Comparison of ENCODE assay signal across 8 mouse cellular contexts in the genomic region with DNA sequence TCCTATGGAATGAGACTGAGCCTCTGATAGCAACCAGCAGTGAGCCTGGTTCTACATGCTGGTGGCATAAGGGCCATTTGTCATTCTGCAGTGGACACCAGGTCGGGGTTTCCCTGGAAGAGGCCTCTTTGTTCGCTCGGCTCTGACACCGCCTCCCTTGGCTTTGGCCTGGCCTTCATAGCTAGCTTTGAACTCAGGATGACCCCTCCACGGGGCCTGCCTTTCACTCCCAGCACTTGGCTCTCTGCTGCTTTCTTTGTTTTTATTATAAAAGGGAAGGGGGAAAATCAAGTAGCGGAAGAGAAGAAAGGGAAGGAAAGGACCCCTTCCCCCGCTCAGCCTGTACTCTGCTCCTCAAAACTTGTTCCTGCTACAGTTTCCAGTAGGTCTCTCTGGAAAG. TPM values are rescaled to one million over a fixed set of nuclear protein-coding genes. Genes with fewer than 3 reads are reported as not detected.
DNase-seq lines count a peak whose midpoint lies in the region; ATAC-seq and TF ChIP-seq lines count a peak whose summit lies in the region.

No protein-coding gene starts in this region.

- H3K9me3 ChIP-seq in hindbrain, embryonic 14.5 days (ENCODE audit: control insufficient read depth, low read length) = no peaks in the 10 kb centered on the region
- H3K9me3 ChIP-seq in lung, embryonic 14.5 days (ENCODE audit: low read depth, low read length) = no peaks in the 10 kb centered on the region

- no peaks in the 10 kb centered on the region; the same call in 1 of the 2 replicates for H3K27me3 ChIP-seq in hindbrain, embryonic 14.5 days (ENCODE audit: control insufficient read depth, insufficient read depth, low read length)
- H3K27me3 ChIP-seq in lung, embryonic 14.5 days (ENCODE audit: insufficient read depth, low read length) = no peaks in the 10 kb centered on the region

- intact Hi-C loops in heart, postnatal 36 days (cut with DNase I) = no loop called here

- DNase-seq in heart, adult 11 months = peak; percentile 97
- no peak for DNase-seq in heart, postnatal 36 days
- peak; percentile 84 for DNase-seq in embryo, embryonic 10.5 days (ENCODE audit: low spot score)
- DNase-seq in hindbrain, embryonic 14.5 days (ENCODE audit: low spot score) = peak; percentile 59
- peak; percentile 89 for DNase-seq in lung, embryonic 14.5 days
- no peak for DNase-seq in cerebellum, adult 8-10 months
- no peak for DNase-seq in cerebellum, postnatal 14 days
- no peak for DNase-seq in frontal cortex, postnatal 36 days (ENCODE audit: low spot score in 2 of 2)

- no peak overlapping the region for H3K9ac ChIP-seq in hindbrain, embryonic 14.5 days
- no peak overlapping the region for H3K9ac ChIP-seq in lung, embryonic 14.5 days

- no peak for TF ChIP-seq CTCF in lung, embryonic 14.5 days (IDR thresholded peaks at IDR 0.05; ENCODE audit: low read depth)

- no peak overlapping the region; the same call in 1 of the 2 replicates for H3K4me2 ChIP-seq in hindbrain, embryonic 14.5 days (replicated peaks)
- H3K4me2 ChIP-seq in lung, embryonic 14.5 days = peak overlapping the region; percentile 70

- no peaks in the 10 kb centered on the region for H3K36me3 ChIP-seq in hindbrain, embryonic 14.5 days (replicated peaks; ENCODE audit: control insufficient read depth, insufficient read depth)
- peaks cover 18% of the 10 kb centered on the region; the same call in 1 of the 2 replicates for H3K36me3 ChIP-seq in lung, embryonic 14.5 days (ENCODE audit: insufficient read depth)

- WGBS in hindbrain, embryonic 14.5 days = 11% methylated on average over 7 of the region's 7 CpGs
- 4% methylated on average over 7 of the region's 7 CpGs for WGBS in lung, embryonic 14.5 days

- no peak overlapping the region for H3K27ac ChIP-seq in hindbrain, embryonic 14.5 days
- peak overlapping the region; percentile 89 for H3K27ac ChIP-seq in lung, embryonic 14.5 days (ENCODE audit: low read depth)

- ATAC-seq in hindbrain, embryonic 14.5 days (ENCODE audit: low FRiP score) = peak; percentile 63; the same call in 1 of the 2 replicates
- ATAC-seq in lung, embryonic 14.5 days (ENCODE audit: insufficient read depth) = peak; percentile 74

- H3K4me1 ChIP-seq in hindbrain, embryonic 14.5 days (replicated peaks; ENCODE audit: control insufficient read depth, insufficient read depth, low read length) = peaks cover 15% of the 10 kb centered on the region; the same call in 1 of the 2 replicates
- peaks cover 26% of the 10 kb centered on the region for H3K4me1 ChIP-seq in lung, embryonic 14.5 days (ENCODE audit: insufficient read depth)

- H3K4me3 ChIP-seq in hindbrain, embryonic 14.5 days (replicated peaks; ENCODE audit: low read length) = no peak overlapping the region
- peak overlapping the region; percentile 8; the same call in 1 of the 2 replicates for H3K4me3 ChIP-seq in lung, embryonic 14.5 days (ENCODE audit: low read depth, low read length)

RNA-seq across cellular contexts. Expression of a gene that starts 7.0 kb away (rescaled TPM):
- 1 to 10 TPM; 6.7 to 7.5 TPM for total RNA-seq in heart, postnatal 36 days (2021)
- polyA plus RNA-seq in hindbrain, embryonic 14.5 days (2014; fragmentation: Nextera tagmentation; extraction: Ambion mirVana) = 57.7 and 77.1 TPM in 2 replicates
- 128 and 132 TPM in 2 replicates for polyA plus RNA-seq in lung, embryonic 14.5 days (2014; fragmentation: Nextera tagmentation; extraction: Ambion mirVana)

RNA-seq across cellular contexts. Expression of a gene that starts 56.1 kb away (rescaled TPM):
- total RNA-seq in heart, postnatal 36 days (2021) = not detected
- polyA plus RNA-seq in hindbrain, embryonic 14.5 days (2014; fragmentation: Nextera tagmentation; extraction: Ambion mirVana) = 0.67 and 1.8 TPM in 2 replicates
- polyA plus RNA-seq in lung, embryonic 14.5 days (2014; fragmentation: Nextera tagmentation; extraction: Ambion mirVana) = 0.43 TPM in 1 of 2 replicates, not detected in the other

Comparison
In these comparisons a context has a peak if more than half of its experiments do, and no peak if none do; other contexts are left out.
1. DNase-seq: peak in heart, adult 11 months (single experiment), embryo, embryonic 10.5 days (single experiment), hindbrain, embryonic 14.5 days (single experiment) and lung, embryonic 14.5 days (single experiment); none in heart, postnatal 36 days (0 of 2), cerebellum, adult 8-10 months (single experiment), cerebellum, postnatal 14 days (0 of 2) and frontal cortex, postnatal 36 days (0 of 2).